Mouse (Mus musculus) G1E (cell line): ENCODE measurements at regions not wholly inside any gene's neighbourhood (a gene's known extent, or its start where the extent isn't known, plus 50 kb on each side); places are given as distances from the start of the nearest gene placed in this dataset.

Experiments used
- CTCF ChIP-seq: IDR thresholded peaks from 2 replicates; pipeline ENCODE4 v1.5.1; 2012; ENCODE audit warnings: low read depth, low read length, inconsistent platforms, mixed read lengths
- GATA1 ChIP-seq: IDR thresholded peaks from 2 replicates; pipeline ENCODE4 v1.6.1; 2012; ENCODE audit warnings: borderline replicate concordance, low read length, inconsistent platforms, mixed read lengths

DNA sequence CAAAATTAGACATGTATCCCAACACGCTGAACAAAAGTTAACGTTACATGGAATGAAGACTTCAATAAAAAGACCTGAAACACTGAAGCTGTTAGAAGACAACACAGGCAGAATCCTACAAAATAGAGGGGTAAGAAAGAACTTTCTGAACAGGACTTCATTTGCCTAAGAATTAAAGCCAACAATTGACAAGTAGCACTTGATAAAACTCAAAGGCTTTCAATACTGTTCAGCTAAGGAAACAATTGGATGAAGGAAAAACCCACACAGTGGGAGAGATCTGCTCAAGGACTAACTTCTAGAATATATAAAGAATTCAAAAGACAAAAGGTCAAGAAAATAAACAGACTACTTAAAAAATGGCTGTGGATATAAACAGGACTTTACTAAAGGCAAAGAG is 535.2 kb upstream of the Adamts9 start:
- TF ChIP-seq CTCF, result no peak
- no peak for TF ChIP-seq GATA1
